Mouse (Mus musculus): Measurements from ENCODE around the gene Lrig3.

GRCm38 (mm10) chr10:126000861-126001390 is 35.0 kb downstream of the Lrig3 start:
- TF ChIP-seq POLR2A (IDR thresholded peaks at IDR 0.05; ENCODE audit: borderline replicate concordance, insufficient read depth, low read length), result no peak
- TF ChIP-seq CTCF (IDR thresholded peaks at IDR 0.05; ENCODE audit: borderline replicate concordance, insufficient read depth, low read depth, low read length), result no peak

All from cerebellum, adult 2 months (tissue).